Mouse (Mus musculus): ENCODE measurements at regions not wholly inside any gene's neighbourhood (a gene's known extent, or its start where the extent isn't known, plus 50 kb on each side); places are given as distances from the start of the nearest gene placed in this dataset.

- Histone ChIP-seq H3K4me3 (ENCODE audit: low read length) (no peak overlapping the region), H3K36me3 (ENCODE audit: insufficient read depth, low read length) (no peaks in the 10 kb centered on the region), H3K27ac (no peak overlapping the region), H3K4me1 (ENCODE audit: insufficient read depth, low read length) (no peaks in the 10 kb centered on the region), H3K9ac (replicated peaks; ENCODE audit: low read length) (no peak overlapping the region), H3K27me3 (ENCODE audit: insufficient read depth, low read length) (no peaks in the 10 kb centered on the region), H3K4me2 (ENCODE audit: low read depth, low read length) (no peak overlapping the region), H3K9me3 (ENCODE audit: low read length) (no peaks in the 10 kb centered on the region)
- TF ChIP-seq CTCF (IDR thresholded peaks at IDR 0.05; ENCODE audit: low read depth): no peak
- WGBS: 86% methylated on average over 8 of the region's 8 CpGs
- no peak for ATAC-seq
- DNase-seq (ENCODE audit: low spot score): no peak
Measured at GRCm38 (mm10) chr7:65802806-65803205, 58.7 kb upstream of the Pcsk6 start.

GRCm38 (mm10) chr7:65803422-65804303 lies 57.9 kb upstream of the Pcsk6 start:
- Histone ChIP-seq H3K27ac (no peak overlapping the region), H3K9ac (replicated peaks; ENCODE audit: low read length) (no peak overlapping the region), H3K27me3 (ENCODE audit: insufficient read depth, low read length) (no peaks in the 10 kb centered on the region), H3K4me2 (ENCODE audit: low read depth, low read length) (no peak overlapping the region), H3K4me3 (ENCODE audit: low read length) (no peak overlapping the region), H3K9me3 (ENCODE audit: low read length) (no peaks in the 10 kb centered on the region), H3K4me1 (ENCODE audit: insufficient read depth, low read length) (no peaks in the 10 kb centered on the region), H3K36me3 (ENCODE audit: insufficient read depth, low read length) (no peaks in the 10 kb centered on the region)
- no peak for ATAC-seq
- no peak for DNase-seq (ENCODE audit: low spot score)
- TF ChIP-seq CTCF (IDR thresholded peaks at IDR 0.05; ENCODE audit: low read depth): no peak
- 48% methylated on average over 11 of the region's 11 CpGs for WGBS

Measured in hindbrain, postnatal 0 days (tissue).